Mouse (Mus musculus): ENCODE measurements around the gene Tpd52l2.
A peak's percentile ranks its signal among the peaks of the same experiment; 100 is the strongest.
"Not testable (repeated sequence)": the region's sequence is repeated elsewhere in the genome, so short reads cannot be mapped to it uniquely, and the experiment has no call there.

Gene Tpd52l2

GRCm38 (mm10) chr2:181487338-181488277, 9.3 kb upstream of the Tpd52l2 start:
- no peak for DNase-seq

GRCm38 (mm10) chr2:181491432-181492205, 5.3 kb upstream of the Tpd52l2 start:
- peak; percentile 64 to 78 for DNase-seq

- DNase-seq, result no peak
Measured at GRCm38 (mm10) chr2:181492206-181492605, 4.7 kb upstream of the Tpd52l2 start.

- no peak for DNase-seq
Measured at GRCm38 (mm10) chr2:181493156-181493927, 3.6 kb upstream of the Tpd52l2 start, which contains the start of gene Abhd16b. Abhd16b (plus strand) TSS chr2:181493206.

GRCm38 (mm10) chr2:181494266-181494945, 2.5 kb upstream of the Tpd52l2 start:
- DNase-seq, result no peak

GRCm38 (mm10) chr2:181495845-181496244, 1.1 kb upstream of the Tpd52l2 start:
- not testable (repeated sequence) for DNase-seq

- DNase-seq, result peak; percentile 38 to 67
Measured at GRCm38 (mm10) chr2:181496281-181496680, 661 bp upstream of the Tpd52l2 start.

- DNase-seq, result peak; percentile 14 to 25
Measured at GRCm38 (mm10) chr2:181497548-181497875, 570 bp downstream of the Tpd52l2 start.

GRCm38 (mm10) chr2:181498644-181499043, 1.7 kb downstream of the Tpd52l2 start:
- no peak for DNase-seq

- no peak for DNase-seq
Measured at GRCm38 (mm10) chr2:181509191-181509590, 12.2 kb downstream of the Tpd52l2 start.

- DNase-seq, result no peak
Measured at GRCm38 (mm10) chr2:181511231-181511630, 14.3 kb downstream of the Tpd52l2 start.

- DNase-seq, result no peak
Measured at GRCm38 (mm10) chr2:181519201-181519600, 22.3 kb downstream of the Tpd52l2 start.

- peak; percentile 96 to 97 for DNase-seq
Measured at GRCm38 (mm10) chr2:181520118-181520935, 23.4 kb downstream of the Tpd52l2 start, which contains the start of gene Dnajc5. Dnajc5 (plus strand) TSS chr2:181520485.

- no peak for DNase-seq
Measured at GRCm38 (mm10) chr2:181520936-181521227, 23.9 kb downstream of the Tpd52l2 start.

- no peak for DNase-seq
Measured at GRCm38 (mm10) chr2:181521491-181521890, 24.5 kb downstream of the Tpd52l2 start.

- peak in 1 of 2 experiments; percentile 23 for DNase-seq
Measured at GRCm38 (mm10) chr2:181522811-181523210, 25.9 kb downstream of the Tpd52l2 start.

- DNase-seq, result no peak
Measured at GRCm38 (mm10) chr2:181525526-181525925, 28.6 kb downstream of the Tpd52l2 start.

- DNase-seq, result no peak
Measured at GRCm38 (mm10) chr2:181529076-181529475, 32.1 kb downstream of the Tpd52l2 start.

GRCm38 (mm10) chr2:181532589-181532988, 35.6 kb downstream of the Tpd52l2 start:
- no peak for DNase-seq

GRCm38 (mm10) chr2:181536410-181536809, 39.5 kb downstream of the Tpd52l2 start:
- no peak for DNase-seq

GRCm38 (mm10) chr2:181537444-181538047, 40.6 kb downstream of the Tpd52l2 start:
- DNase-seq, result no peak
